Mouse (Mus musculus) midbrain, embryonic 16.5 days (tissue): ENCODE measurements around the gene Nlrx1. TPM values are rescaled to one million over a fixed set of nuclear protein-coding genes. Genes with fewer than 3 reads are reported as not detected.

Experiments
- ATAC-seq: fragments of 200-750 bp; cut with Nextera tagmentation; 2 replicates; pipeline ENCODE4 v1.8.0; 2017; ENCODE audit warnings: moderate TSS enrichment
- H3K27ac ChIP-seq: fragments of 300-500 bp; sonication (generic); 2 replicates; pipeline ENCODE4 v1.5.1; 2014; ENCODE audit warnings: mild to moderate bottlenecking, low read length, mixed read lengths
- H3K27me3 ChIP-seq: fragments of 300-500 bp; sonication (generic); 2 replicates; pipeline ENCODE4 v1.6.1; 2014; ENCODE audit warnings: low read depth, low read length, mixed read lengths; ENCODE audit not compliant: control insufficient read depth, insufficient read depth
- H3K36me3 ChIP-seq: fragments of 300-500 bp; sonication (generic); 2 replicates; pipeline ENCODE4 v1.6.1; 2014; ENCODE audit warnings: mild to moderate bottlenecking, low read length, moderate library complexity, mixed read lengths; ENCODE audit not compliant: control insufficient read depth, insufficient read depth
- H3K4me1 ChIP-seq: fragments of 300-500 bp; sonication (generic); 2 replicates; pipeline ENCODE4 v1.6.1; 2014; ENCODE audit warnings: mild to moderate bottlenecking, low read length, mixed read lengths; ENCODE audit not compliant: control insufficient read depth, insufficient read depth
- H3K4me2 ChIP-seq: fragments of 300-500 bp; sonication (generic); 2 replicates; pipeline ENCODE4 v1.6.1; 2014; ENCODE audit warnings: mild to moderate bottlenecking, low read length, mixed read lengths
- H3K4me3 ChIP-seq: fragments of 300-500 bp; sonication (generic); 2 replicates; pipeline ENCODE4 v1.5.1; 2014; ENCODE audit warnings: low read depth, mild to moderate bottlenecking, low read length, moderate library complexity, mixed read lengths
- H3K9ac ChIP-seq: fragments of 300-500 bp; sonication (generic); 2 replicates; pipeline ENCODE4 v1.6.1; 2014; ENCODE audit warnings: low read depth, low read length, mixed read lengths
- H3K9me3 ChIP-seq: fragments of 300-500 bp; sonication (generic); replicated peaks from 2 replicates; pipeline ENCODE4 v1.6.1; 2014; ENCODE audit warnings: mild to moderate bottlenecking, low read length, mixed read lengths; ENCODE audit not compliant: control insufficient read depth, poor library complexity, severe bottlenecking
- WGBS: fragments of 180-500 bp; shearing (Covaris S2); extraction: QIAGEN DNeasy Blood & Tissue Kit; methylation state at CpG from one replicate; pipeline ENCODE4 v1.1.7; 2014; 5-methylcytosine and 5-hydroxymethylcytosine counted together
- polyA plus RNA-seq: library from polyadenylated mRNA; unstranded; fragments of >200 nt; fragmentation: Nextera tagmentation; extraction: Ambion mirVana; gene quantifications from 2 replicates; pipeline ENCODE4 v1.2.1, GENCODE M21; 2015

The Nlrx1 gene
- polyA plus RNA-seq, 1 experiment from 2014 or later: 5.1 TPM

GRCm38 (mm10) chr9:44243621-44244020 lies 24.8 kb downstream of the Nlrx1 start:
- H3K4me3 ChIP-seq: no peak overlapping the region
- H3K9me3 ChIP-seq: no peaks in the 10 kb centered on the region
- no peaks in the 10 kb centered on the region for H3K36me3 ChIP-seq
- H3K4me2 ChIP-seq: no peak overlapping the region
- no peaks in the 10 kb centered on the region for H3K27me3 ChIP-seq
- H3K4me1 ChIP-seq: no peaks in the 10 kb centered on the region
- WGBS: 72% methylated on average over 2 of the region's 2 CpGs
- no peak for ATAC-seq
- no peak overlapping the region for H3K9ac ChIP-seq
- H3K27ac ChIP-seq: no peak overlapping the region

GRCm38 (mm10) chr9:44241418-44241817 lies 27.0 kb downstream of the Nlrx1 start:
- 75% methylated on average over 9 of the region's 9 CpGs for WGBS
- ATAC-seq: no peak

GRCm38 (mm10) chr9:44240911-44241310 lies 27.5 kb downstream of the Nlrx1 start:
- WGBS: 42% methylated on average over 5 of the region's 5 CpGs
- no peaks in the 10 kb centered on the region for H3K36me3 ChIP-seq
- H3K27me3 ChIP-seq: no peaks in the 10 kb centered on the region
- no peak overlapping the region for H3K4me3 ChIP-seq
- H3K9ac ChIP-seq: no peak overlapping the region
- no peaks in the 10 kb centered on the region for H3K9me3 ChIP-seq
- no peaks in the 10 kb centered on the region for H3K4me1 ChIP-seq
- H3K4me2 ChIP-seq: no peak overlapping the region
- no peak for ATAC-seq
- no peak overlapping the region for H3K27ac ChIP-seq

More at GRCm38 (mm10) chr9:44241418-44241817, 27.0 kb downstream of the Nlrx1 start:
- Histone ChIP-seq H3K27me3 (no peaks in the 10 kb centered on the region), H3K36me3 (no peaks in the 10 kb centered on the region), H3K4me3 (no peak overlapping the region), H3K9me3 (no peaks in the 10 kb centered on the region), H3K4me2 (no peak overlapping the region), H3K27ac (no peak overlapping the region), H3K9ac (no peak overlapping the region), H3K4me1 (no peaks in the 10 kb centered on the region)

- Histone ChIP-seq H3K9me3 (no peaks in the 10 kb centered on the region), H3K27ac (no peak within 1 kb of the TSS), H3K9ac (no peak within 1 kb of the TSS), H3K4me1 (no peaks in the 10 kb centered on the region), H3K4me2 (no peak within 1 kb of the TSS), H3K27me3 (no peaks in the 10 kb centered on the region), H3K36me3 (no peaks in the 10 kb centered on the region), H3K4me3 (no peak within 1 kb of the TSS)
- 55% methylated on average over 2 of the region's 2 CpGs for WGBS
- no peak for ATAC-seq
Measured at GRCm38 (mm10) chr9:44240399-44240798, 28.0 kb downstream of the Nlrx1 start, which contains the start of gene Ccdc153. TSS of gene Ccdc153 (plus strand) at chr9:44240676.

- peaks cover 2% of the 10 kb centered on the region; the same call in 1 of the 2 replicates for H3K4me1 ChIP-seq
- H3K27me3 ChIP-seq: no peaks in the 10 kb centered on the region
- H3K4me3 ChIP-seq: no peak overlapping the region
- H3K27ac ChIP-seq: no peak overlapping the region
- H3K4me2 ChIP-seq: no peak overlapping the region
- no peaks in the 10 kb centered on the region for H3K36me3 ChIP-seq
- 6% methylated on average over 5 of the region's 5 CpGs for WGBS
- ATAC-seq: no peak
- no peaks in the 10 kb centered on the region for H3K9me3 ChIP-seq
- no peak overlapping the region for H3K9ac ChIP-seq
Measured at GRCm38 (mm10) chr9:44239447-44239846, 29.0 kb downstream of the Nlrx1 start.

GRCm38 (mm10) chr9:44238501-44239190 lies 29.8 kb downstream of the Nlrx1 start:
- Histone ChIP-seq H3K4me3 (no peak overlapping the region), H3K27me3 (no peaks in the 10 kb centered on the region), H3K4me2 (no peak overlapping the region), H3K9me3 (no peaks in the 10 kb centered on the region), H3K4me1 (peaks cover 4% of the 10 kb centered on the region; the same call in 1 of the 2 replicates), H3K36me3 (no peaks in the 10 kb centered on the region), H3K27ac (no peak overlapping the region), H3K9ac (no peak overlapping the region)
- ATAC-seq: no peak
- WGBS: 80% methylated on average over 17 of the region's 17 CpGs

GRCm38 (mm10) chr9:44237128-44237527 lies 31.3 kb downstream of the Nlrx1 start:
- Histone ChIP-seq H3K9me3 (no peaks in the 10 kb centered on the region), H3K4me1 (peaks cover 12% of the 10 kb centered on the region), H3K36me3 (no peaks in the 10 kb centered on the region), H3K4me3 (no peak overlapping the region), H3K27ac (no peak overlapping the region), H3K27me3 (no peaks in the 10 kb centered on the region), H3K4me2 (no peak overlapping the region), H3K9ac (no peak overlapping the region)
- ATAC-seq: no peak
- WGBS: 87% methylated on average over 4 of the region's 4 CpGs

- peaks cover 17% of the 10 kb centered on the region for H3K4me1 ChIP-seq
- no peak overlapping the region for H3K9ac ChIP-seq
- no peaks in the 10 kb centered on the region for H3K36me3 ChIP-seq
- H3K27me3 ChIP-seq: no peaks in the 10 kb centered on the region
- no peak overlapping the region for H3K27ac ChIP-seq
- ATAC-seq: no peak
- H3K4me3 ChIP-seq: no peak overlapping the region
- H3K9me3 ChIP-seq: no peaks in the 10 kb centered on the region
- 60% methylated on average over 4 of the region's 4 CpGs for WGBS
- no peak overlapping the region for H3K4me2 ChIP-seq
Measured at GRCm38 (mm10) chr9:44236601-44237000, 31.8 kb downstream of the Nlrx1 start.

GRCm38 (mm10) chr9:44234479-44235427 lies 33.6 kb downstream of the Nlrx1 start:
- Histone ChIP-seq H3K27ac (peak overlapping the region; percentile 70), H3K9ac (peak overlapping the region; percentile 47), H3K36me3 (no peaks in the 10 kb centered on the region)

More at GRCm38 (mm10) chr9:44234479-44235427, 33.6 kb downstream of the Nlrx1 start:
- Histone ChIP-seq H3K4me3 (peak overlapping the region; percentile 88), H3K9me3 (no peaks in the 10 kb centered on the region), H3K4me2 (peak overlapping the region; percentile 54), H3K4me1 (peaks cover 29% of the 10 kb centered on the region), H3K27me3 (no peaks in the 10 kb centered on the region)
- peak; percentile 40; the same call in 1 of the 2 replicates for ATAC-seq
- WGBS: 28% methylated on average over 19 of the region's 19 CpGs
